Mouse (Mus musculus): ENCODE measurements at regions not wholly inside any gene's neighbourhood (a gene's known extent, or its start where the extent isn't known, plus 50 kb on each side); places are given as distances from the start of the nearest gene placed in this dataset.

DNA sequence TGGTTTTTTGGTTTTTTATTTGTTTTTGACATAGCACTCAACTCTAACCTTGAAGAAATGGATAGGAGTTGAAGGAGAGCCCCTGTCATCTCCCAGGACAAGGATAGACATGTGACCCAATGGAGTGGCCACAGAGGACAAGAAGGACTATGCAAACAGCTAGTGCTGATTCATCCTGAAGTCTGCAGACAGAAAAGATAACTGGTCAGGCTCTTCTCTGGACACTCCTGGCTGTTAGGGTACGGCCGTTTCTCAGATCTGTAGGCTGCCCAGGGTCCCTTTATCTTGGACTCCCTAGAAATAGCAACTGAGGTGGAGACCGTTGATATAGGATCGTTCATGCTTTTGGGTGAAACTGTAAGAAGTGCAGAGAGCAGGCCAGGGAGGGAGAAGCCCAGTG is 55.1 kb upstream of the Galnt15 start:
- no peak; the same call in 1 of the 2 replicates for TF ChIP-seq GATA1 (IDR thresholded peaks at IDR 0.05; ENCODE audit: low read length)
- no peak for TF ChIP-seq TAL1 (IDR thresholded peaks at IDR 0.05; ENCODE audit: low read length)

Measured in erythroblast, embryonic 14.5 days (primary cell).